Mouse (Mus musculus): Measurements from ENCODE around the gene Sh3rf3. TPM values are rescaled to one million over a fixed set of nuclear protein-coding genes. Genes with fewer than 3 reads are reported as not detected.

The Sh3rf3 gene
- polyA plus RNA-seq, 1 experiment from 2014 or later: 4.7 TPM

DNA sequence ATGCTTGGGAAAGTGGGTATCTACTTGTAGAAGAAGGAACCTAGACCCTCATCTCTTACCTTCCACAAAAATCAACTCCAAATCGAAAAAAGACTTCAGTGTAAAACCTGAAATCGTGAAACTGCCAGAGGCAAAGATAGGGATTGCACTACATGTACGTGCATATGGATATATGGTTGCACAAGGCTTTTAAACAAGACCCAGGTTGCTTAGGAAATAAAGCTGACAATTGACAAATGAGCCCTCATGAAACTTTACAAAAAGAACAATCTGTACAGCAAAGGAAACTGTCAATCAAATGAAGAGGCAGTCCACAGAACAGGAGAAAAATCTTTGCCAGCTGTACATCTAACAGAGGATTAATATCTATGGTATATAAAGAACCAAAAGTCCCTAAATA, 129.7 kb downstream of the Sh3rf3 start:
- Histone ChIP-seq H3K27me3 (ENCODE audit: control insufficient read depth, insufficient read depth, low read length) (no peaks in the 10 kb centered on the region), H3K36me3 (ENCODE audit: control insufficient read depth, insufficient read depth, low read length) (no peaks in the 10 kb centered on the region), H3K27ac (ENCODE audit: low read depth, low read length) (no peak overlapping the region), H3K9ac (replicated peaks; ENCODE audit: low read depth, low read length) (no peak overlapping the region), H3K4me2 (ENCODE audit: low read depth, low read length) (no peak overlapping the region), H3K4me3 (ENCODE audit: low read depth, low read length) (no peak overlapping the region), H3K9me3 (ENCODE audit: control insufficient read depth, low read length) (no peaks in the 10 kb centered on the region), H3K4me1 (ENCODE audit: control insufficient read depth, insufficient read depth, low read length) (no peaks in the 10 kb centered on the region)
- no peak for ATAC-seq (ENCODE audit: low read depth)
- 82% methylated on average over 3 of the region's 3 CpGs for WGBS

DNA sequence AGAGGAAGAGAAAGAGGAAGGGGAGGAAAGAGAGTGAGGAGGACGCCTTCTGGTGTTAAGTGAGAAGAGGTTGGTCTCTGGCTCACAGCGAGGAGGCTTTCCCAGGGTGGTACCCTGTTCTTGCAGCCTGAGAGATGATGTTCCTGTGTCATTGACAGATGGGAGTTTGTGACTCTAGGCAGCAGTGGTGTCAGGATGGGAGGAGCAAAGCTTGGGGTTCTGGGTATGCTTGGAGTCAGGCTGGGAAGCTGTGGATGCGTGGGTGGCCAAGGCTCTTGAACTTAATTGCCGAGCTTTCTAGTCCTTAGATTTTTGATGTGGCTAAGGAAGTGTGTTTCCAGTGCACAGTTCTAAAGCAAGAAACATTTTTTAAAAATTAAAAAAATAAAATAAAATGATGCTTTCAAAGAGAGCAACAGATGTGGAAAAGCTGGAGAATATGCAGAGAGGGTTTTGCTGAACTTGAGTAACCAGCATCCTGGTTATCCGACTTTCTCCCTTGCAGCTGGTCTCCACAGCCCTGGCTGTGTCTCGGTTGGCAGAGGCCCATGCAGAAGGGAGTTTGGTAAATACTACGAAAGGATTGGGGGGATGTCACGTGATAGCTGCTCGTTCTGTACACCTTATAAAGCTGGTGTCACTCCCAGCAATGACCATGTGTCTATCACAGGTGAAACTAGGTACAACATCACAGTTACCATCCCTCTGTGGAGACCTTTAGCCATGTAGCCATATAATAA, 130.7 kb downstream of the Sh3rf3 start:
- Histone ChIP-seq H3K4me3 (ENCODE audit: low read depth, low read length) (no peak overlapping the region), H3K9ac (replicated peaks; ENCODE audit: low read depth, low read length) (no peak overlapping the region), H3K4me1 (ENCODE audit: control insufficient read depth, insufficient read depth, low read length) (no peaks in the 10 kb centered on the region), H3K27ac (ENCODE audit: low read depth, low read length) (no peak overlapping the region), H3K36me3 (ENCODE audit: control insufficient read depth, insufficient read depth, low read length) (no peaks in the 10 kb centered on the region), H3K27me3 (ENCODE audit: control insufficient read depth, insufficient read depth, low read length) (no peaks in the 10 kb centered on the region), H3K9me3 (ENCODE audit: control insufficient read depth, low read length) (no peaks in the 10 kb centered on the region), H3K4me2 (ENCODE audit: low read depth, low read length) (no peak overlapping the region)
- 84% methylated on average over 9 of the region's 9 CpGs for WGBS
- no peak for ATAC-seq (ENCODE audit: low read depth)

DNA sequence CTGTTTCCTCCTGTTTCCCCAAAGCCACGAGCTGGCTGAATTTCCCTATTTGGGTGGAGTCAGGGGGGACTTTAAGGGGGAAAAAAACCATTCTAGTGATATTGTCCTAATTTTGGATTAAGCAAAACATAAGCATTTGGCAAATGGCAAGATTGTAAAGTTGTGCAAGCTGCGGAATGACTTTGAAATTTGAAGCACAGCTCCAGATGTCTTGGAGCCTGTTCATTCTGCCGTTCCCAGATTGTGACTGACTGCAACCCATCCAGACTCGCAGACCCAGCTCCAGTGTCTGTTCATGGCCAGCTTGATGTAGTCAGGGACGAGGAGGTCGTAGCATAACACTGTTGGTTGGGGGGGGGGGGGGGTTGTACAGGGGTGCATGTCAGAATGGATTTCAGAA, 131.8 kb downstream of the Sh3rf3 start:
- H3K4me2 ChIP-seq (ENCODE audit: low read depth, low read length): no peak overlapping the region
- no peak for ATAC-seq (ENCODE audit: low read depth)
- 81% methylated on average over 6 of the region's 6 CpGs for WGBS
- H3K9ac ChIP-seq (replicated peaks; ENCODE audit: low read depth, low read length): no peak overlapping the region
- no peak overlapping the region for H3K4me3 ChIP-seq (ENCODE audit: low read depth, low read length)
- peaks cover 8% of the 10 kb centered on the region; the same call in 1 of the 2 replicates for H3K4me1 ChIP-seq (ENCODE audit: control insufficient read depth, insufficient read depth, low read length)
- no peak overlapping the region for H3K27ac ChIP-seq (ENCODE audit: low read depth, low read length)
- H3K9me3 ChIP-seq (ENCODE audit: control insufficient read depth, low read length): no peaks in the 10 kb centered on the region
- no peaks in the 10 kb centered on the region for H3K27me3 ChIP-seq (ENCODE audit: control insufficient read depth, insufficient read depth, low read length)
- H3K36me3 ChIP-seq (ENCODE audit: control insufficient read depth, insufficient read depth, low read length): no peaks in the 10 kb centered on the region

DNA sequence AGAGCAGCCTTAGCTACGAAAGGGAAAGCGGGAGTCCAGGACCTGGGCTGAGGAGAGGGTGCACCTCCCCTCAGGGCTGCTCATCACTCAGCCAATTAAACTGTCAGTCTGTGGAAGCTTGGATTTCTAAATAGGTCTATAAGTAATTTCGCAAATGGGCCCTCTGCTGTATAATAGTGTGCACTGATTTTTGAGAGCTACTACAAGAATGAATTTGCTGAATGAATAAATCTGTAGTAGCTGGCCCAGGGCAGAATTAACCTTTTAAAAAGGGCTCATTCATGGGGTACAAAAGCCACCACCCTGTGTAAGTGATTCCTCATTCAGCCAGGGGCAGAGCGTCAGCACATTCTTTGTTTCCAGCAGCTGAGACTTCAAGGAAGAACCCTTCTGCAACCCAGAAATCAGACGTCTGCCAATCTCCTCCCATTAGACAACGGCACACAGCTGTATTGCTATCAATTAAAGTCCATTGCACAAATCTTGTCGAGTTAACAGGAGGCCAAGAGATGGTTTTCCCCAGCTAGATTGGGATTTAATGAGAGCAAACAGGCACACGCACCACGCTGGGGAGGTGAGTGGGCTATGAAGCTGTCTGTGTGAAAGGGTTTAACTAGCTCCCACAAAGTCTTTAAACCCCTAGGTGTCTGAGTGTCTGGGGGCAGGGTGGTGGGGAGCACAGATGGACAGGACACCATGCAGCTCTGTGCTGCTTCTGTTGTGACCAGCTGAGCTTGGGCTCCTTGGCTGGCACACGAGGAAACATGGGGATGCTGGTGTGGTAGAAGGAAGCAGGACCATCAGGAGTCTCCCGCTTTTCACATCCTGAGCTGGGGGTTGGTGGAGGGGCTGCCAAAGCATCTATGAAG, 136.8 kb downstream of the Sh3rf3 start:
- H3K9ac ChIP-seq (replicated peaks; ENCODE audit: low read depth, low read length): no peak overlapping the region; the same call in 1 of the 2 replicates
- peak overlapping the region; percentile 3; the same call in 1 of the 2 replicates for H3K4me2 ChIP-seq (ENCODE audit: low read depth, low read length)
- H3K27me3 ChIP-seq (ENCODE audit: control insufficient read depth, insufficient read depth, low read length): no peaks in the 10 kb centered on the region
- H3K4me1 ChIP-seq (ENCODE audit: control insufficient read depth, insufficient read depth, low read length): peaks cover 16% of the 10 kb centered on the region
- H3K36me3 ChIP-seq (ENCODE audit: control insufficient read depth, insufficient read depth, low read length): no peaks in the 10 kb centered on the region
- peak; percentile 90 for ATAC-seq (ENCODE audit: low read depth)
- no peak overlapping the region for H3K4me3 ChIP-seq (ENCODE audit: low read depth, low read length)
- peak overlapping the region; percentile 63 for H3K27ac ChIP-seq (ENCODE audit: low read depth, low read length)
- 12% methylated on average over 11 of the region's 11 CpGs for WGBS
- H3K9me3 ChIP-seq (ENCODE audit: control insufficient read depth, low read length): no peaks in the 10 kb centered on the region

DNA sequence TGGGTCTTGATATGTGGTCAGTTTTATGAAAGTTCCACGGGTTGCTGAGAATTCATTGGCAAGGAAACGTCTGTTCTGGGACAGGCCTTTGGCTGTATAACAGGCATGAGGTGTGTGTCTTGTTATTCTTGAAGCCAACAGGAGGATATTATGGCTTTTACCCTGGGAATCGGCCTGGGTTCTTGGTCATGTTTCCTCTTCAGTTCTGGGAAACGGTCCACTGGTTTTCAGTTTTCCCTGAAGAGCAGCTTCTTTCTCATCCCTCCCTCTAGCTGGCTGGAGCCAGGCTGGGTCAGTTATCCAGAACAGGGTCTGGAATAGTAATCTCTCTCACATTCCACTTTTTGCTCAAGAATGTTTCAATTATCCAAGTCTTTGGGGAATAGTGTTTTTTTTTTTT, 147.0 kb downstream of the Sh3rf3 start:
- 81% methylated on average over 4 of the region's 4 CpGs for WGBS

DNA sequence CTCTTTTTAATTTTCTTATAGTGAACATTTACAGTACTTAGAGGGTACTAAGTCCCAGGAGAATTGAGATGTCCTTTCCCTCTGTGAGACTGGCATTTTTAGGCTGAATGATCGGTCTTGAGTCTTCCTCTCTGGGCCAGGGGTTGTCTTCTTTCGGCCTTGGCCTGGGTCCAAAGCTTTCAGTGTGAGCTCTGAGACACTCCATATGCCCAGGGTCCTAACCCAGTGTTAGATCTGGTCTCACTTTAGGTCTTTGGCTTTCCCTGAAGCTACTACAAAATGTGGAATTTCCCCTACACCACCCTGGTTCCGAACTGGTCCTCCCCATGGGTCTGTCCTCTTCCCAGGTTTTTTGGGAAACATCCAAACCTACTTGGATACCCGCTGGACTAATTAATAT, 155.1 kb downstream of the Sh3rf3 start:
- Histone ChIP-seq H3K9ac (replicated peaks; ENCODE audit: low read depth, low read length) (no peak overlapping the region), H3K9me3 (ENCODE audit: control insufficient read depth, low read length) (no peaks in the 10 kb centered on the region), H3K27me3 (ENCODE audit: control insufficient read depth, insufficient read depth, low read length) (no peaks in the 10 kb centered on the region), H3K27ac (ENCODE audit: low read depth, low read length) (no peak overlapping the region), H3K4me1 (ENCODE audit: control insufficient read depth, insufficient read depth, low read length) (no peaks in the 10 kb centered on the region), H3K36me3 (ENCODE audit: control insufficient read depth, insufficient read depth, low read length) (no peaks in the 10 kb centered on the region), H3K4me3 (ENCODE audit: low read depth, low read length) (no peak overlapping the region), H3K4me2 (ENCODE audit: low read depth, low read length) (no peak overlapping the region)
- 84% methylated on average over 4 of the region's 4 CpGs for WGBS
- no peak for ATAC-seq (ENCODE audit: low read depth)

More for the DNA sequence above, 147.0 kb downstream of the Sh3rf3 start:
- Histone ChIP-seq H3K27me3 (ENCODE audit: control insufficient read depth, insufficient read depth, low read length) (no peaks in the 10 kb centered on the region), H3K4me3 (ENCODE audit: low read depth, low read length) (no peak overlapping the region), H3K4me1 (ENCODE audit: control insufficient read depth, insufficient read depth, low read length) (no peaks in the 10 kb centered on the region), H3K9ac (replicated peaks; ENCODE audit: low read depth, low read length) (no peak overlapping the region), H3K4me2 (ENCODE audit: low read depth, low read length) (no peak overlapping the region), H3K36me3 (ENCODE audit: control insufficient read depth, insufficient read depth, low read length) (no peaks in the 10 kb centered on the region), H3K9me3 (ENCODE audit: control insufficient read depth, low read length) (no peaks in the 10 kb centered on the region), H3K27ac (ENCODE audit: low read depth, low read length) (no peak overlapping the region)
- ATAC-seq (ENCODE audit: low read depth): no peak

DNA sequence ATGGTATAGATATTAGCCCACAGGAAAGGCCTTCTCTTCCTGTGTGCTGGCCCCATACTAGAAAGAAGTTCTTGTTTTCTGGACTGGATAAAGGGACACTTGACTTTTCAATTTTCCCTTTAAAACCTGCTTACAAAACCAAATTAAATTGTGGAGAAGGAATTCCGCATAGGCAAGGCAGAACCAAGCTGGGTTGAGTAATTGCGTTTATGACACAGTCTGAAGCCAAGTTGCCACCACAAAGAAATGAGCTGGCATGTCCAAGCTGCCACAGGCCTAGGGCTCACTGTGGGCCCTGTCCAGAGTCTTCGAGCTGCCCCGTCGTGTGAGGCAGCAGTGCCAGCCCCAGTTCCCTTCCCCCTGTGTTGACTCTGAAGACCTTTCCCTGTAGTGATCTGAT, 156.2 kb downstream of the Sh3rf3 start:
- Histone ChIP-seq H3K4me3 (ENCODE audit: low read depth, low read length) (no peak overlapping the region), H3K9ac (replicated peaks; ENCODE audit: low read depth, low read length) (no peak overlapping the region), H3K9me3 (ENCODE audit: control insufficient read depth, low read length) (no peaks in the 10 kb centered on the region), H3K27me3 (ENCODE audit: control insufficient read depth, insufficient read depth, low read length) (no peaks in the 10 kb centered on the region), H3K4me1 (ENCODE audit: control insufficient read depth, insufficient read depth, low read length) (no peaks in the 10 kb centered on the region), H3K27ac (ENCODE audit: low read depth, low read length) (no peak overlapping the region), H3K4me2 (ENCODE audit: low read depth, low read length) (no peak overlapping the region), H3K36me3 (ENCODE audit: control insufficient read depth, insufficient read depth, low read length) (no peaks in the 10 kb centered on the region)
- ATAC-seq (ENCODE audit: low read depth): no peak
- WGBS: 94% methylated on average over 5 of the region's 5 CpGs

DNA sequence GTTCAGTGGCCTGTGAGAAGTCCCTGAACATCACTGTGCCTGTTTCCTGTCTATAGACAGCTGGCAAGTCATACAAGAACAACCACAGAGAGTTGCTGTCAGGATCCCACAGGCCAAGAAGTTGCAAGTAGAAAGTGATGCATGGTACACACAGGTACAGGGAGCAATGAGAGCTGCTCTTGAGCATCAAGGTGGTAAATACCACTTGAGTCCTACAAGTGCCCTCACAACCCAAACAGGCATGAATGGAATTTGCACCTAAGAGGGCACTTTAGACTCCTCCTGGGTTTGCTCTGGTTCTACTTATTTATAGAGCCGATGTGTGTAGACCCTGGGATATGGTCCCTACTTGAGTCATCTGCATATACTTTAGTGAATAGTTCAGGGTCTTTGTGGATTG, 159.0 kb downstream of the Sh3rf3 start:
- 94% methylated on average over 1 of the region's 1 CpGs for WGBS
- no peak overlapping the region for H3K4me3 ChIP-seq (ENCODE audit: low read depth, low read length)
- H3K9me3 ChIP-seq (ENCODE audit: control insufficient read depth, low read length): no peaks in the 10 kb centered on the region

DNA sequence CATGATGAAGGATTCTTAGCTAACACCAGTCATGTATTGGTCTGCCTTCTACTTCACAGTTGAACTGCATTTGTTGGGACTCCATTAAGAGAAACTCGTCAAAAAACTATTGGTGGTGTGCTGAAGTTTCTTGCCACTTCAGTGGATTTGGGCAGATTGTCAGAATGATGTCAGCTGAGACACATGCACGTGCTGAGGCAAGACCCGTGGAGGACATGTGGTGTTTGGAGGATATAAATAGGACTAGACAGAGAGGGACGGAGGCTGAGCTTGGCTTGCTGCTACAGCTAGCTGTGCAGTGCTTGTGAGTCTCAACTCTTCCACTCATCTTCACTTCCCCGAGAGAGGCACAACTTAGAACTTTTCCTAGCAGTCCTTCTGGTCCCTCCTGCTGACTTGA, 161.0 kb downstream of the Sh3rf3 start:
- WGBS: 79% methylated on average over 5 of the region's 5 CpGs
- Histone ChIP-seq H3K36me3 (ENCODE audit: control insufficient read depth, insufficient read depth, low read length) (no peaks in the 10 kb centered on the region), H3K9me3 (ENCODE audit: control insufficient read depth, low read length) (no peaks in the 10 kb centered on the region), H3K4me2 (ENCODE audit: low read depth, low read length) (no peak overlapping the region), H3K4me1 (ENCODE audit: control insufficient read depth, insufficient read depth, low read length) (no peaks in the 10 kb centered on the region), H3K4me3 (ENCODE audit: low read depth, low read length) (no peak overlapping the region), H3K27ac (ENCODE audit: low read depth, low read length) (no peak overlapping the region), H3K9ac (replicated peaks; ENCODE audit: low read depth, low read length) (no peak overlapping the region), H3K27me3 (ENCODE audit: control insufficient read depth, insufficient read depth, low read length) (no peaks in the 10 kb centered on the region)
- ATAC-seq (ENCODE audit: low read depth): no peak

More for the DNA sequence above, 159.0 kb downstream of the Sh3rf3 start:
- Histone ChIP-seq H3K36me3 (ENCODE audit: control insufficient read depth, insufficient read depth, low read length) (no peaks in the 10 kb centered on the region), H3K27me3 (ENCODE audit: control insufficient read depth, insufficient read depth, low read length) (no peaks in the 10 kb centered on the region), H3K4me1 (ENCODE audit: control insufficient read depth, insufficient read depth, low read length) (no peaks in the 10 kb centered on the region), H3K9ac (replicated peaks; ENCODE audit: low read depth, low read length) (no peak overlapping the region), H3K4me2 (ENCODE audit: low read depth, low read length) (no peak overlapping the region), H3K27ac (ENCODE audit: low read depth, low read length) (no peak overlapping the region)
- ATAC-seq (ENCODE audit: low read depth): no peak

Data from neural tube, embryonic 14.5 days (tissue).